Comparison of ENCODE assay signal across 23 mouse cellular contexts in genomic region chr16:6380924-6381323, GRCm38 (mm10).
"Had no signal": no experiment of that assay in that cellular context is flagged by ENCODE, and none has a peak within 500 bp of the region (broad histone marks: within the 10 kb centered on the region; RNA-seq: fewer than 3 reads in every experiment).

No protein-coding gene starts in this region.

- DNase-seq: kidney, adult 2 months; kidney, postnatal 25 days; liver; lung, adult 18-20 months; lung, postnatal 10 days; lung, postnatal 36 days; midbrain, embryonic 14.5 days; retina, postnatal 1 day; spleen, adult 18-20 months; thymus, postnatal 25 days had no signal

- H3K27ac ChIP-seq: hindbrain, postnatal 0 days; kidney, postnatal 0 days; limb, embryonic 10.5 days; limb, embryonic 13.5 days; liver, embryonic 12.5 days; liver, embryonic 15.5 days; lung, embryonic 15.5 days; neural tube, embryonic 12.5 days; stomach, embryonic 15.5 days had no signal

- H3K9me3 ChIP-seq: limb, embryonic 10.5 days; limb, embryonic 13.5 days; liver, embryonic 12.5 days; liver, embryonic 15.5 days; lung, embryonic 15.5 days; neural tube, embryonic 12.5 days; stomach, embryonic 15.5 days had no signal

- ATAC-seq: hindbrain, postnatal 0 days; inflammation-experienced regulatory T-cells, adult 6 months; intestine, postnatal 0 days; liver, embryonic 12.5 days had no signal

- H3K27me3 ChIP-seq: limb, embryonic 13.5 days; liver, embryonic 12.5 days; liver, embryonic 15.5 days; lung, embryonic 15.5 days; neural tube, embryonic 12.5 days; stomach, embryonic 15.5 days had no signal

- H3K4me2 ChIP-seq: limb, embryonic 13.5 days; liver, embryonic 12.5 days; liver, embryonic 15.5 days; lung, embryonic 15.5 days; midbrain, embryonic 11.5 days; neural tube, embryonic 12.5 days; stomach, embryonic 15.5 days had no signal

- H3K4me1 ChIP-seq: liver, embryonic 12.5 days; liver, embryonic 15.5 days; lung, embryonic 15.5 days; neural tube, embryonic 12.5 days; stomach, embryonic 15.5 days had no signal

- H3K4me3 ChIP-seq: left cerebral cortex, adult 2 months; limb, embryonic 10.5 days; limb, embryonic 13.5 days; liver, embryonic 12.5 days; liver, embryonic 15.5 days; lung, embryonic 15.5 days; neural tube, embryonic 12.5 days; stomach, embryonic 15.5 days had no signal

- H3K36me3 ChIP-seq: limb, embryonic 10.5 days; limb, embryonic 13.5 days; liver, embryonic 12.5 days; liver, embryonic 15.5 days; lung, embryonic 15.5 days; neural tube, embryonic 12.5 days; stomach, embryonic 15.5 days had no signal

- H3K9ac ChIP-seq: limb, embryonic 13.5 days; liver, embryonic 12.5 days; liver, embryonic 15.5 days; lung, embryonic 15.5 days; neural tube, embryonic 12.5 days; stomach, embryonic 15.5 days had no signal
